Mouse (Mus musculus) lung, postnatal 14 days (tissue): ENCODE data around the gene Gm29644.
"Not testable (repeated sequence)": the region's sequence is repeated elsewhere in the genome, so short reads cannot be mapped to it uniquely, and the experiment has no call there.

Experiments
- DNase-seq: peaks from one replicate; pipeline ENCODE4 v3.0.0; 2021

Gene Gm29644

DNA sequence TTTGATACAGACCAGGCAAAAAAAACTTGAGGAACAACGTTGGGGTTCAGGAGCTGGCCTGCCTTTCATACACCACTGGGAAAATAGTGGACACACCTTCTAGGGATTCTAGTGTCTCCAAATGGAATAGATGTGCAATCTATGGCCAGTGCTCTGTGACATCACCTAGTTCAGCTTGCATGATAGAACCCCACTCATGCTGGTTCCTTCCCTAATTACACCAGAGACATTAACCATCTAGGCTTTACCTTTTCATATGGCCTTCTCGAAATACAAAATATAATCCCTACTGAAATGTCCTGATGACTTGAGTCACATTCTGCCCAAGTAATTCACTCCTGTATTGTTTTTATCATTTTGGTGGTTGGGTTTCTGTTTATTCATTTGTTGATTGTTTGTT is at the start of gene Gm29644, which contains the start of gene Gm29423:
Gene Gm29644 (minus strand): TSS at position 157 of the 400 bp plus-strand sequence.
Gene Gm29423 (minus strand): TSS at position 101 of the 400 bp plus-strand sequence.
- not testable (repeated sequence) for DNase-seq

DNA sequence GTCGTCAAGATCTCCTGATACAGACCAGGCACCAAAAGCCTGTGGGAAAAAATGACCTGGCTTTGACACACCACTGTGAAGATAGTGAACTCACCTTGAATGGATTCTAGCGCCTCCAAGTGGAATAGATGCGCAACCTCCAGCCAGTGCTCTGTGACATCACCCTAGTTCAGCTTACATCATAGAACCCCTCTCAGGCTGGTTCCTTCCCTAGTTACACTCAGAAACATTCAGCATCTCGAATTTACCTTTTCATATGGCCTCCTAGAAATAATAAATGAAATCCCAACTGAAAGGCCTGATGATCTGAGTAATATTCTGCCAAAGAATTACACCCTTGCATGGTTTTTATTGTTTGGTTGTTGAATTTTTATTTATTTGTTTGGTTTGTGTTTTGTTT is 29.6 kb downstream of the Gm29644 start, which contains the start of gene Gm21118:
Gene Gm21118 (minus strand): TSS at position 101 of the 400 bp plus-strand sequence.
- DNase-seq = not testable (repeated sequence)
